ENCODE assay signal across 15 mouse cellular contexts in the genomic region with DNA sequence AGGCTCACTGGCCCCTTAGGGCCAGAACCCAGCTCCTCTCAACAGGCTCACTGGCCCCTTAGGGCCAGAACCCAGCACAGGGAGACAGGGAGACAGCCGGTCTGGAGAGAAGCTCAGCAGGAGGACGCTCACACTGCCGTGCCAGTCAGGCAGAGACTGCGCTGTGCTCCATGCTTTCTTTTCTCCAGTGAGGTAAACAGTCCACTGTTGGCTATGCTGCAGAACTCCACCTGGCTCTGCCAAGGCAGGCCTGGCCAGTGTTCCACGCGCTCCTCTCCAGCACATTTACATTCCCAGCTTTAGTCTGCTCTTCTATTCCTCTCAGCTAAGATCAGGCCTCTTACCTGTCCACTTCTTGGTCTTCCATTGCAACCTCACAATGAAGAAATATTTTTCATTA. TPM values are rescaled to one million over a fixed set of nuclear protein-coding genes. Genes with fewer than 3 reads are reported as not detected.
DNase-seq lines count a peak whose midpoint lies in the region.
"Had no signal": no experiment of that assay in that cellular context is flagged by ENCODE, and none has a peak within 500 bp of the region (broad histone marks: within the 10 kb centered on the region; RNA-seq: fewer than 3 reads in every experiment).

No protein-coding gene starts in this region.

- DNase-seq in gastrocnemius, adult 18-20 months (ENCODE audit: low spot score) = peak; percentile 18
- DNase-seq in gastrocnemius, postnatal 14 days = no peak
- peak; percentile 17 to 19 for DNase-seq in heart, postnatal 14 days
- DNase-seq in heart, adult 11 months = no peak
- peak; percentile 73 for DNase-seq in cerebellum, adult 9-11 months
- no peak for DNase-seq in layer of hippocampus, adult 18-20 months (ENCODE audit: low spot score in 2 of 2)
- DNase-seq in layer of hippocampus, postnatal 36 days = no peak
- DNase-seq in left cerebral cortex, adult 8-10 months (ENCODE audit: low spot score in 2 of 2) = no peak
- DNase-seq: adrenal gland, postnatal 36 days; kidney, postnatal 25 days; liver, embryonic 13.5 days; lung, postnatal 4 days; midbrain, embryonic 14.5 days; right cerebral cortex, postnatal 14 days; spleen, adult 18-20 months had no signal

- intact Hi-C loops in gastrocnemius, postnatal 14 days (cut with DNase I; ENCODE audit: low total_unique reads) = no loop called here
- intact Hi-C loops in heart, postnatal 14 days (cut with DNase I) = loop anchor here (5.0 kb wide), 1 partner anchor 53 kb away; no protein-coding TSS in a partner anchor

RNA-seq across cellular contexts. Expression of a gene that starts 11.6 kb away (rescaled TPM):
- 10 to 100 TPM; 34.7 to 36.1 TPM for total RNA-seq in gastrocnemius, adult 18-20 months (2021)
- total RNA-seq in gastrocnemius, postnatal 14 days (2021) = 10 to 100 TPM; 36.5 to 37.9 TPM
- 10 to 100 TPM; 63.2 to 65.6 TPM for total RNA-seq in heart, postnatal 14 days (2021)
- 10 to 100 TPM; 34.7 to 42.2 TPM for total RNA-seq in layer of hippocampus, adult 18-20 months (2021)
- total RNA-seq in layer of hippocampus, postnatal 36 days (2021) = 10 to 100 TPM; 37.4 to 39.0 TPM
- 10 to 100 TPM; 32.7 to 39.9 (median 36.9) TPM for total RNA-seq in left cerebral cortex, adult 8-10 months (2022)

RNA-seq across cellular contexts. Expression of a gene that starts 11.7 kb away (rescaled TPM):
- 1 to 10 TPM; 6.8 to 6.9 TPM for total RNA-seq in gastrocnemius, adult 18-20 months (2021)
- total RNA-seq in gastrocnemius, postnatal 14 days (2021) = 1 to 10 TPM; 4.4 to 5.2 TPM
- 1 to 10 TPM; 8.0 to 8.1 TPM for total RNA-seq in heart, postnatal 14 days (2021)
- 10 to 100 TPM; 21.6 to 22.8 TPM for total RNA-seq in layer of hippocampus, adult 18-20 months (2021)
- total RNA-seq in layer of hippocampus, postnatal 36 days (2021) = 10 to 100 TPM; 20.2 to 21.8 TPM
- total RNA-seq in left cerebral cortex, adult 8-10 months (2022) = 10 to 100 TPM; 21.0 to 25.5 (median 22.8) TPM

Comparison
In these comparisons a context has a peak if more than half of its experiments do, and no peak if none do; other contexts are left out.
1. DNase-seq: peak in gastrocnemius, adult 18-20 months (single experiment), heart, postnatal 14 days (2 of 2) and cerebellum, adult 9-11 months (single experiment); none in gastrocnemius, postnatal 14 days (single experiment), heart, adult 11 months (single experiment), layer of hippocampus, adult 18-20 months (0 of 2), layer of hippocampus, postnatal 36 days (0 of 2) and left cerebral cortex, adult 8-10 months (0 of 2).